Mouse (Mus musculus) left cerebral cortex, adult 11 months (tissue): ENCODE measurements at regions not wholly inside any gene's neighbourhood (a gene's known extent, or its start where the extent isn't known, plus 50 kb on each side); places are given as distances from the start of the nearest gene placed in this dataset.

Experiments
- DNase-seq: peaks from one replicate; pipeline ENCODE4 v3.0.0; 2022; ENCODE audit warnings: low spot score

- DNase-seq, result no peak
Measured at GRCm38 (mm10) chr12:106128944-106129724, 119.1 kb downstream of the Vrk1 start.

- DNase-seq, result no peak
Measured at GRCm38 (mm10) chr12:106130071-106130676, 120.1 kb downstream of the Vrk1 start.

GRCm38 (mm10) chr12:106132715-106133114 is 122.7 kb downstream of the Vrk1 start:
- no peak for DNase-seq

- DNase-seq, result no peak
Measured at GRCm38 (mm10) chr12:106138466-106138865, 128.4 kb downstream of the Vrk1 start.

DNA sequence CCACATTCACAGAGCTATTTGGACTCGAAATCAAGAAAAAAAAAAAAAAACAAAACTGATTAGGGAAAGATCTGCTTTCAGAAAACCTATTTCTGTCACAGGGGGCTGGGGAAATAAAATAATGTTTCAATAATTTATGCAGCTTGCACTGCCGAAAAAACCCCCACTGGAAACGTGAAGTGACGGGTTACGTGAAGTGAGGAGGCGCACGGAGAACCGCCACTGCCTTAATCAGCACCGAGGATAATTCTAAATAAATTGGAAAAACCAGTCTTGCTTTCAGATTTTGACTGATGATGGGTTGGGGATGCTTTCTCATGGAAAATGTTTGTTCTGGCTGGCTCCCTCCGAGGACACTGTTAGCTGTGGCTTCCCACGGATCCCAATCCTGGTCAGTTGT is 129.5 kb downstream of the Vrk1 start:
- no peak for DNase-seq

DNA sequence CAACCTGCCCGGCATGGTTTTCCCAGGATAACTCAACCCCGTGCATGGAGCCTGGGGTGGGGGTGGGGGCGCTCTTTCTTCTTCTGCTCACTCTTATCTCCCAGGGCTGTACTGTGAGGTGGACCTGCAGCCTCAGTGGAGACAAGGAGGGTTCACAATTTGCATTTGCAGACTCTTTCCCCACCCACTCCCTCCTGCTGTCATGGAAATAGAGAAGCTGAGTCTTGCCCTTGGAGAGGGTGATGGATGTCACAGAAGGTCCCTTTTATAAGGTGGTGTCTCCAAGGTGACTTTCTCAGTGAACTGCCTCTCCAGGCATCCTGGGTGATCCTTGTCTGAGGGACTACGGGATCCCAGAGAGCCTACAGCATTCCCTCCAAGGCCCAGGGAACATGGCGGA is 129.9 kb downstream of the Vrk1 start:
- DNase-seq, result no peak

- no peak for DNase-seq
Measured at GRCm38 (mm10) chr12:106140671-106141070, 130.6 kb downstream of the Vrk1 start.

- DNase-seq, result no peak
Measured at GRCm38 (mm10) chr12:106143548-106143947, 133.5 kb downstream of the Vrk1 start.

DNA sequence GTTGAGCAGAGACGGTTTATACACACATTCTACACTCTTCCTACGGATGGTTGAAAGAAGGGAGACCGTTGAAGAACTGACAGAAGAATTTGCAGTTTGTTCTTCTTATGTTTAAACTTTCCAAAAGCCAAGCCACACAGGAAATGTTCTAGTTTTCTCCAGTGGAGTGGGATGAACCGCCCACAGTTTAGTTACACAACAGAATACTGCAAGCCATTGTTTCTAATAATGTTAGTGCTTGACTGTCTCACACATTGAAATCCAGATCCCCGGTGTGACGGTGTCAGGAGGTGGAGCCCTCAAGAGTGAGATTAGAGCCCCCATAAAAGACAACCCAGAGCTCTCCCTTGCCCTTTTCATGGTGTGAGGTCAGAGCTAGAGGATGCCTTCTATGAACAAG is 146.8 kb downstream of the Vrk1 start:
- DNase-seq, result peak; percentile 38

GRCm38 (mm10) chr12:106157827-106158226 is 147.8 kb downstream of the Vrk1 start:
- DNase-seq, result no peak

DNA sequence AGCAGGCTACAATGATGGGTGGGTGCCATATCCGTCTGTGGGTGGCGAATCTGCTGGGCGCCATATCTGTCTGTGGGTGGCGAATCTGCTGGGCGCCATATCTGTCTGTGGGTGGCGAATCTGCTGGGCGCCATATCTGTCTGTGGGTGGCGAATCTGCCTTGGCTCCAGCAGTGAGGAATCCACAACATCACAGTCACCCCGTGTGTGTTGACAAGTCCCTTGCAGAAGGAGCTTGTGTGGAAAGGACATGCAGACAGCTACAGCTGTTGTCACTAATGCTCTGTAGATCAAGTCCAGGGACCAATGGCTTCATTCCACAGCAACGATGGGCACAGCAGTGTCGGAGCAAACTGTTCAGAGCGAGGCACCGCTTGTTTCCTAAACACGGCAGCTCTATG is 148.6 kb downstream of the Vrk1 start:
- DNase-seq, result no peak

- DNase-seq, result no peak
Measured at GRCm38 (mm10) chr12:106171301-106171700, 161.3 kb downstream of the Vrk1 start.

DNA sequence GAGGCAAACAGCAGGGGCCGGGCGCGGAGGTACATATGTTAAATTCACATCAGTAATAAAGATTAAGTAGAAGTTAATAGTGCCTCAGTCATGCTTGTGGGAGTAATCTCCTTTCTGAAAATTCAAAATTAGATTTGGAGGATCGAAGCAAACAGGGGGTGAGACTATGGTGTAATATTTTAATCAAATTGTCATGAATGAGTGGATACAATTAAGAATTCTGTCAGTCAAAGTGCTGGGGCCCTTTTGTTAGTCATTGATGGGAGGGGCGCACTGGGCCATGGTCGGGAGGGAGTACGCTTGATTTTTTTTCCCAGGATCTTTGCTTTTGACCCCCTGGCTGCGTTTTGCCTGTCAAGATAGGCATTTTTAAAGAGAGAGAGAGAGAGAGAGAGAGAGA is 163.2 kb downstream of the Vrk1 start:
- no peak for DNase-seq

- no peak for DNase-seq
Measured at GRCm38 (mm10) chr12:106174070-106174980, 164.3 kb downstream of the Vrk1 start.

DNA sequence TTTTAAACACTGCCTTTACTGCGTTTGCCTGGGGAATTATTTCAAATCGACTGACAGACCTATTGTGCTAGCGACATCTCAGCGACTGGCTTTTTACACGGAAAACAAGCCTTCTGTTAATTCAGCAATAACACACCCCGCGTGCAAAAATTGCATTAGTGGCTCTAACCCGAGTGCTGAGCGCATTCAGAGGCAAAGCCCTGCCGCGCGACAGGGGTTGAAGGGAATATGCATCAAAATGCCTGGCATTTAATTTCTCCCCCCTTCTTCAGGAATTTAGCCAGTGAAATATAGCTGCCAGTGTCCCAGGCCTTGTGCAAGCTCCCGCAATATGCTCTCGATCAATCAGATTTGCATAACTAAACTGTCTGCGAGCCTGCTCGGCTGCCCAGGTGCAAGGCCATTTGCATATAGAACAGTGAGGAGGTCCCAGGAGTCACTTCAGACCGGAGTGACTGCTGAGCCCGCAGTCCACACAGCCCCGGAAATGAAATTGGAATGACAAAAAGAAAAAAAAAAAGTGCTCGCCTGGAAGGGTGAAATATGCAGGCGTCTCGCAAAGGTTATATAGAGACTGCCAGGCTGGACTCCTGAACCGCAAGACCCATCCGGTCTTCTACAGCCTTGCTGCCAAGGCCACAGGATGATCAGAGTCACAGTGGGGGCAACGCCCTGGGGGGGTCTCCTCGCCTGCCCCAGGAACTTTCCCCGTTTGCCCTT is 165.1 kb downstream of the Vrk1 start:
- no peak for DNase-seq

- no peak for DNase-seq
Measured at GRCm38 (mm10) chr12:106177302-106177701, 167.3 kb downstream of the Vrk1 start.

GRCm38 (mm10) chr12:106177861-106178260 is 167.8 kb downstream of the Vrk1 start:
- no peak for DNase-seq

- no peak for DNase-seq
Measured at GRCm38 (mm10) chr12:106178688-106179205, 168.7 kb downstream of the Vrk1 start.

- DNase-seq, result no peak
Measured at GRCm38 (mm10) chr12:106182923-106183322, 172.9 kb downstream of the Vrk1 start.

DNA sequence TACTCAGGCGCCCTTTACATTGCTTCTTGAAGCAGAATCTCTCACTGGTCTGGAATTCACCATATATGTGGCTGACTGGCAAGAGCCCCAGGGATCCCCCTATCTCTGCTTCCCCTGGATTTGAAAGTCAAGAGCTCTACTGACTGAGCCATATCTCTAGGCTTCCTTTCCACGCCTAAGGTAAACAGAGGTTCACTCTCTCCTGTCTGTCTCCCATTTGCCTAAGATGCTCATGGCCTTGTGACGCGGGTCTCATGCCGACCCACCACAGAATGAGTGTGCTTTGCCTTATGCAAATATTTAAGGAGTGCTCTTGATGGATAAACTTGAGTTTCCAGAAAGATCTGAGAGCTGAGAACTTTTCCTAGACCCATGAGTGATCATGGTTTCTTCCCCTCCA is 173.9 kb downstream of the Vrk1 start:
- DNase-seq, result no peak

DNA sequence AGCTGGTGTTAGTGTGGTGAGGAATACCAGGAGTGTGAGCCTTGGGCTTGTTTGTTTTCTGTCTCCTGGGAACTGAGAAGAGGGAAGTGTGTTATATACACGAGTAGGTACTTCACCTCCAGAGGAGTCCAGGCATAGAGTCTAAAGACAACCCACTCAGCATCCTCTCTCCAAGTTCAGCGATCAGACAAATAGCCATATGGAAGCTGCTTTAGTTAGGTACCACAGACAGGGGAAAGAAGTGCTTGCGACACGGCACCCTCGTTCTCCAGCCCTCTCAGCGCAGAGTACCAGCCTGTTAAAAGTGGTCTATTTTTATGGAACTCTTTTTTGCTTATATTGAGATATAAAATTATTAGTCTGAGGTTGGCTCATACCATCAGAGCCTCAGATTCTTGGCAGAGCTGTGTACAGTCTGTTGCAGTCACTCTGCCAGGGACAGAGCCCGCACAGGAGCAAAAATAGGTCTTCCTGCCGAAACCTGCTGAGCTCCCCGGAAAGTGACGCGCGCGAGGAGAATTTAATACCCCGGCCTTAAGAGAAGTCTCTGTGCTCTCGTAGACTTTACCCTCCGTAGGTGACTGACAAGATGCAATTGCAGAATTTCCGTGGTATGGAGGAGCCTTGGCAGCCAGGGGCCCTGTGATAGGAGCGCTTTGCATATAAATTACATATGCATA is 175.5 kb downstream of the Vrk1 start:
- no peak for DNase-seq
